Mouse (Mus musculus): ENCODE measurements around the gene Med12l.
"Not testable (repeated sequence)": the region's sequence is repeated elsewhere in the genome, so short reads cannot be mapped to it uniquely, and the experiment has no call there.

Gene Med12l

GRCm38 (mm10) chr3:59101218-59101986 lies 95.8 kb downstream of the Med12l start, which contains the start of gene Gpr171:
TSS of gene Gpr171 (minus strand) at chr3:59101821.
- DNase-seq (ENCODE audit: low spot score) = no peak

GRCm38 (mm10) chr3:59102146-59102545 lies 96.5 kb downstream of the Med12l start:
- DNase-seq (ENCODE audit: low spot score) = no peak

- DNase-seq (ENCODE audit: low spot score) = no peak
Observed at GRCm38 (mm10) chr3:59104462-59104861, 98.8 kb downstream of the Med12l start.

GRCm38 (mm10) chr3:59107439-59107838 lies 101.8 kb downstream of the Med12l start:
- no peak for DNase-seq (ENCODE audit: low spot score)

- not testable (repeated sequence) for DNase-seq (ENCODE audit: low spot score)
Observed at GRCm38 (mm10) chr3:59109834-59110233, 104.2 kb downstream of the Med12l start.

- no peak for DNase-seq (ENCODE audit: low spot score)
Observed at GRCm38 (mm10) chr3:59111944-59112343, 106.3 kb downstream of the Med12l start.

- DNase-seq (ENCODE audit: low spot score) = not testable (repeated sequence)
Observed at GRCm38 (mm10) chr3:59113291-59113690, 107.7 kb downstream of the Med12l start.

- no peak for DNase-seq (ENCODE audit: low spot score)
Observed at GRCm38 (mm10) chr3:59113973-59114517, 108.4 kb downstream of the Med12l start.

- DNase-seq (ENCODE audit: low spot score) = no peak
Observed at GRCm38 (mm10) chr3:59121067-59121730, 115.6 kb downstream of the Med12l start.

- DNase-seq (ENCODE audit: low spot score) = no peak
Observed at GRCm38 (mm10) chr3:59121780-59122449, 116.3 kb downstream of the Med12l start.

- no peak for DNase-seq (ENCODE audit: low spot score)
Observed at GRCm38 (mm10) chr3:59125022-59125421, 119.4 kb downstream of the Med12l start.

- DNase-seq (ENCODE audit: low spot score) = no peak
Observed at GRCm38 (mm10) chr3:59125783-59126555, 120.3 kb downstream of the Med12l start.

- no peak for DNase-seq (ENCODE audit: low spot score)
Observed at GRCm38 (mm10) chr3:59128681-59129080, 123.1 kb downstream of the Med12l start.

GRCm38 (mm10) chr3:59129547-59129946 lies 123.9 kb downstream of the Med12l start:
- no peak for DNase-seq (ENCODE audit: low spot score)

- no peak for DNase-seq (ENCODE audit: low spot score)
Observed at GRCm38 (mm10) chr3:59130431-59130830, 124.8 kb downstream of the Med12l start.

- no peak for DNase-seq (ENCODE audit: low spot score)
Observed at GRCm38 (mm10) chr3:59131081-59131480, 125.5 kb downstream of the Med12l start.

- DNase-seq (ENCODE audit: low spot score) = no peak
Observed at GRCm38 (mm10) chr3:59131966-59132365, 126.3 kb downstream of the Med12l start.

GRCm38 (mm10) chr3:59133189-59133588 lies 127.6 kb downstream of the Med12l start:
- no peak for DNase-seq (ENCODE audit: low spot score)

- DNase-seq (ENCODE audit: low spot score) = no peak
Observed at GRCm38 (mm10) chr3:59135911-59136653, 130.5 kb downstream of the Med12l start.

- no peak for DNase-seq (ENCODE audit: low spot score)
Observed at GRCm38 (mm10) chr3:59138946-59139468, 133.4 kb downstream of the Med12l start.

GRCm38 (mm10) chr3:59139651-59140051 lies 134.0 kb downstream of the Med12l start:
- DNase-seq (ENCODE audit: low spot score) = no peak
